16 mouse cellular contexts compared by ENCODE assay signal in genomic region chr19:6372433-6372832, GRCm38 (mm10).
"Had no signal": no experiment of that assay in that cellular context is flagged by ENCODE, and none has a peak within 500 bp of the region (broad histone marks: within the 10 kb centered on the region; RNA-seq: fewer than 3 reads in every experiment).

No protein-coding gene starts in this region.

- H3K4me1 ChIP-seq: midbrain, embryonic 12.5 days; stomach, embryonic 15.5 days had no signal

- H3K27me3 ChIP-seq: liver, embryonic 13.5 days; midbrain, embryonic 12.5 days; midbrain, embryonic 15.5 days; neural tube, embryonic 13.5 days; stomach, embryonic 15.5 days had no signal

- H3K9ac ChIP-seq: liver, embryonic 13.5 days; lung, embryonic 14.5 days; midbrain, embryonic 12.5 days; midbrain, embryonic 15.5 days; neural tube, embryonic 13.5 days; stomach, embryonic 15.5 days had no signal

- H3K4me2 ChIP-seq: liver, embryonic 13.5 days; lung, embryonic 14.5 days; midbrain, embryonic 12.5 days; midbrain, embryonic 15.5 days; neural tube, embryonic 13.5 days; stomach, embryonic 15.5 days had no signal

- H3K9me3 ChIP-seq: liver, embryonic 13.5 days; midbrain, embryonic 12.5 days; midbrain, embryonic 15.5 days; neural tube, embryonic 13.5 days; stomach, embryonic 15.5 days had no signal

- H3K4me3 ChIP-seq: layer of hippocampus, adult 2 months; liver, embryonic 13.5 days; midbrain, embryonic 12.5 days; midbrain, embryonic 15.5 days; neural tube, embryonic 13.5 days; stomach, embryonic 15.5 days had no signal

- ATAC-seq: midbrain, embryonic 15.5 days had no signal

- H3K27ac ChIP-seq: kidney, postnatal 0 days; layer of hippocampus, adult 2 months; liver, embryonic 13.5 days; macrophage; midbrain, embryonic 12.5 days; midbrain, embryonic 15.5 days; neural tube, embryonic 13.5 days; stomach, embryonic 15.5 days had no signal

- DNase-seq: kidney, postnatal 25 days; layer of hippocampus, adult 9-11 months; liver, embryonic 13.5 days; lung, embryonic 14.5 days; lung, postnatal 10 days; retina, postnatal 1 day; right cerebral cortex, postnatal 25 days; spleen, adult 18-20 months; thymus, postnatal 25 days had no signal
